Mouse (Mus musculus) adrenal gland, adult 2 months (tissue): ENCODE measurements around the gene Emc3. TPM values are rescaled to one million over a fixed set of nuclear protein-coding genes. Genes with fewer than 3 reads are reported as not detected.

Source experiments
- DNase-seq: peaks from one replicate; pipeline ENCODE4 v3.0.0; 2021
- long read RNA-seq: library from polyadenylated mRNA; stranded (forward); transcript quantifications from one replicate; pipeline ENCODE4 v2.0.0, GENCODE M21; 2021
- polyA plus RNA-seq: library from polyadenylated mRNA; depleted of rRNA; stranded (reverse); fragments of >200 nt; gene quantifications from 2 replicates; pipeline ENCODE4 v1.2.3, GENCODE M21; 2012; rRNA removed
- total RNA-seq, 2 experiments: library from RNA; stranded (reverse); gene quantifications; 2 replicates each; pipeline ENCODE4 v1.2.3; 2021

Gene Emc3
- total RNA-seq: 100 to 1,000 TPM in 1 of 2 experiments, 10 to 100 TPM in 1; 99.9 to 116 TPM
- polyA plus RNA-seq: 44.9 and 53.6 TPM in 2 replicates
- long read RNA-seq, transcript Emc3-201 (8 exons, 1,985 nt): major isoform, 127 of 137 reads
- long read RNA-seq, partial matches to known transcripts: 5 of 137 reads
- long read RNA-seq, other reads (novel, unspliced or antisense): 4 of 137 reads

- DNase-seq: peak; percentile 93
These were observed at the start of gene Emc3, which contains the start of gene Fancd2 for GRCm38 (mm10) chr6:113530932-113531839. Gene Emc3 (minus strand): TSS chr6:113531652. Gene Fancd2 (plus strand): TSS chr6:113531682.

GRCm38 (mm10) chr6:113579306-113579705, 47.9 kb upstream of the Emc3 start:
- no peak for DNase-seq

GRCm38 (mm10) chr6:113576044-113576443, 44.6 kb upstream of the Emc3 start:
- DNase-seq: no peak

- DNase-seq: no peak
These were observed 33.1 kb upstream of the Emc3 start for GRCm38 (mm10) chr6:113564557-113564956.

GRCm38 (mm10) chr6:113559736-113560135, 28.3 kb upstream of the Emc3 start:
- no peak for DNase-seq

- DNase-seq: no peak
These were observed 12.5 kb upstream of the Emc3 start for GRCm38 (mm10) chr6:113543906-113544481.

- DNase-seq: no peak
These were observed 10.2 kb upstream of the Emc3 start for GRCm38 (mm10) chr6:113541610-113542009.

- no peak for DNase-seq
These were observed 3.4 kb upstream of the Emc3 start for GRCm38 (mm10) chr6:113534886-113535285.

- DNase-seq: no peak
These were observed 470 bp upstream of the Emc3 start for GRCm38 (mm10) chr6:113531840-113532404.

- no peak for DNase-seq
These were observed 8.0 kb downstream of the Emc3 start for GRCm38 (mm10) chr6:113523420-113523819.

- peak; percentile 23 for DNase-seq
These were observed 9.1 kb downstream of the Emc3 start for GRCm38 (mm10) chr6:113522310-113522709.

GRCm38 (mm10) chr6:113517434-113518080, 13.9 kb downstream of the Emc3 start:
- DNase-seq: no peak

- DNase-seq: no peak
These were observed 16.9 kb downstream of the Emc3 start for GRCm38 (mm10) chr6:113514600-113514999.

GRCm38 (mm10) chr6:113513944-113514343, 17.5 kb downstream of the Emc3 start:
- peak; percentile 49 for DNase-seq

GRCm38 (mm10) chr6:113508947-113509280, 22.5 kb downstream of the Emc3 start:
- DNase-seq: no peak

GRCm38 (mm10) chr6:113508272-113508946, 23.0 kb downstream of the Emc3 start:
- no peak for DNase-seq

- DNase-seq: no peak
These were observed 24.3 kb downstream of the Emc3 start for GRCm38 (mm10) chr6:113507130-113507529.

GRCm38 (mm10) chr6:113505689-113506088, 25.8 kb downstream of the Emc3 start:
- no peak for DNase-seq

GRCm38 (mm10) chr6:113502801-113503200, 28.7 kb downstream of the Emc3 start:
- DNase-seq: no peak

- no peak for DNase-seq
These were observed 29.9 kb downstream of the Emc3 start, which contains the start of gene Prrt3 for GRCm38 (mm10) chr6:113501388-113502084. Gene Prrt3 (minus strand): TSS chr6:113501931.

- DNase-seq: no peak
These were observed 32.1 kb downstream of the Emc3 start for GRCm38 (mm10) chr6:113499346-113499745.
